Mouse (Mus musculus) kidney, postnatal 0 days (tissue): ENCODE measurements around the gene Nup93. TPM values are rescaled to one million over a fixed set of nuclear protein-coding genes. Genes with fewer than 3 reads are reported as not detected.

Experiments
- ATAC-seq: fragments of 200-750 bp; cut with Nextera tagmentation; replicated peaks from 2 replicates; pipeline ENCODE4 v1.8.0; 2017; ENCODE audit warnings: low read depth, moderate number of reproducible peaks, moderate TSS enrichment, moderate library complexity; ENCODE audit not compliant: low FRiP score
- DNase-seq: peaks from one replicate; pipeline ENCODE4 v3.0.0-alpha.2; 2016; ENCODE audit warnings: low spot score
- H3K27ac ChIP-seq: fragments of 300-500 bp; sonication (generic); 2 replicates; pipeline ENCODE4 v1.5.1; 2014; ENCODE audit warnings: mild to moderate bottlenecking
- H3K27me3 ChIP-seq: fragments of 300-500 bp; sonication (generic); 2 replicates; pipeline ENCODE4 v1.6.1; 2014; ENCODE audit warnings: low read length, mixed read lengths; ENCODE audit not compliant: insufficient read depth
- H3K36me3 ChIP-seq: fragments of 300-500 bp; sonication (generic); 2 replicates; pipeline ENCODE4 v1.6.1; 2014; ENCODE audit warnings: low read length, mixed read lengths; ENCODE audit not compliant: insufficient read depth
- H3K4me1 ChIP-seq: fragments of 300-500 bp; sonication (generic); replicated peaks from 2 replicates; pipeline ENCODE4 v1.6.1; 2014; ENCODE audit warnings: antibody characterized with exemption, low read length, mixed read lengths; ENCODE audit not compliant: insufficient read depth
- H3K4me2 ChIP-seq: fragments of 300-500 bp; sonication (generic); 2 replicates; pipeline ENCODE4 v1.6.1; 2014; ENCODE audit warnings: mild to moderate bottlenecking, low read length, moderate library complexity, mixed read lengths
- H3K4me3 ChIP-seq: fragments of 300-500 bp; sonication (generic); replicated peaks from 2 replicates; pipeline ENCODE4 v1.5.1; 2014; ENCODE audit warnings: low read depth, low read length
- H3K9ac ChIP-seq: fragments of 300-500 bp; sonication (generic); 2 replicates; pipeline ENCODE4 v1.6.1; 2014; ENCODE audit warnings: low read depth, low read length
- H3K9me3 ChIP-seq: fragments of 300-500 bp; sonication (generic); replicated peaks from 2 replicates; pipeline ENCODE4 v1.6.1; 2016; ENCODE audit warnings: low read length, inconsistent platforms, mixed read lengths
- CTCF ChIP-seq: IDR thresholded peaks from 2 replicates; pipeline ENCODE4 v1.5.1; 2016; ENCODE audit warnings: antibody characterized with exemption, low read depth, mild to moderate bottlenecking, moderate library complexity
- WGBS: fragments of 180-500 bp; shearing (Covaris S2); extraction: QIAGEN DNeasy Blood & Tissue Kit; methylation state at CpG from one replicate; pipeline ENCODE4 v1.1.7; 2014; 5-methylcytosine and 5-hydroxymethylcytosine counted together
- microRNA counts: library from miRNA; unstranded; fragments of <30 nt; microRNA quantifications from one replicate; lab custom pipeline; 2015
- microRNA-seq: library from miRNA; unstranded; fragments of <30 nt; microRNA quantifications from one replicate; pipeline ENCODE4, GENCODE M21; 2016
- polyA plus RNA-seq: library from polyadenylated mRNA; unstranded; fragments of >200 nt; fragmentation: Nextera tagmentation; extraction: Ambion mirVana; gene quantifications from 2 replicates; pipeline ENCODE4 v1.2.1, GENCODE M21; 2015

The Nup93 gene
- polyA plus RNA-seq, 1 experiment from 2014 or later: 45.0 TPM

DNA sequence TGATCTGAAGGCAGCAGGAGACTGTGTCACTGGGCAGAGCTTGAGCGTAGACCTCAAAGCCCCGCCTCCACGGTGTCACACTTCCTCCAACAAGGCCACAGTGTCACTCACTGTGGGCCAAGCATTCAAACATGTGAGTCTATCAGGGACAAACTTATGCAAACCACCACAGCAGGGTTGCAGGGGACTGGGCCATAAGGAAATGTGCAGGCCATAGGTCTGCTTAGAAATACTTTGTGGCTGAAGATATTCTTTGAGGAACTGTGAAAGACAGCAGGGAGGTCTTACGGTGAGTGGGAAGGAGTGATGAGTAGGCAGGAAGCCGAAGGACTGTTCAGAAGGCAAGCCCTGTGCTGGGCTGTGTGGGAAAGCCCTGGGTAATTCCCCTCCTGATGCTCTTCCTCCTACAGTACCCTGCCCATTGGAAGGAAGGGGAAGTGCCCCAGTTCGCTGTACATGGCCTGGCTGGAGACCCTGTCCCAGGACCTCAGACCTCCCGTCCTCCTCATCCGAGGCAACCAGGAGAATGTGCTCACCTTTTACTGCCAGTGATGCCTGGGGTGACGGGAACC is 151.1 kb downstream of the Nup93 start:
- Histone ChIP-seq H3K36me3 (no peaks in the 10 kb centered on the region), H3K27ac (no peak overlapping the region), H3K9ac (no peak overlapping the region), H3K4me3 (no peak overlapping the region), H3K9me3 (no peaks in the 10 kb centered on the region), H3K27me3 (no peaks in the 10 kb centered on the region), H3K4me1 (peaks cover 14% of the 10 kb centered on the region), H3K4me2 (no peak overlapping the region)
- no peak for DNase-seq
- no peak for ATAC-seq
- 84% methylated on average over 9 of the region's 9 CpGs for WGBS
- TF ChIP-seq CTCF: no peak

MicroRNAs encoded within 50 kb of the gene (microRNA counts, 519-probe panel; counts per million panel counts)
- microRNA mmu-miR-138 (lab: Ali Mortazavi, UCI): 4,659 counts per million, percentile 79 among the panel's probes with 10 or more counts

Small RNA genes lying within 50 kb of the gene (microRNA-seq; reads per million reads assigned to microRNA genes)
- gene Mir138-2: 19.6 reads per million, percentile 33 among the genes with 10 or more reads in this experiment

Other genes with a start within 250 kb of the Nup93 start
- gene Amfr, start 201.7 kb upstream of the Nup93 start, polyA plus RNA-seq: 65.8 and 71.7 TPM in 2 replicates
- 106 TPM in 2 replicates for gene Nudt21, start 177.5 kb upstream of the Nup93 start, polyA plus RNA-seq
- gene Ogfod1, start 177.4 kb upstream of the Nup93 start, polyA plus RNA-seq: 5.8 and 6.1 TPM in 2 replicates
- gene Bbs2, start 115.6 kb upstream of the Nup93 start, polyA plus RNA-seq: 14.2 and 15.7 TPM in 2 replicates
- not detected in 2 replicates for gene Mt4, start 77.4 kb upstream of the Nup93 start, polyA plus RNA-seq
- gene Mt3, start 62.0 kb upstream of the Nup93 start, polyA plus RNA-seq: 2.2 and 2.7 TPM in 2 replicates
- gene Mt2, start 41.9 kb upstream of the Nup93 start, polyA plus RNA-seq: 98.3 and 113 TPM in 2 replicates
- gene Mt1, start 35.5 kb upstream of the Nup93 start, polyA plus RNA-seq: 499 and 556 TPM in 2 replicates
- gene Slc12a3, start 114.6 kb downstream of the Nup93 start, polyA plus RNA-seq: 44.6 and 45.6 TPM in 2 replicates
- 95.8 and 100 TPM in 2 replicates for gene Herpud1, start 171.9 kb downstream of the Nup93 start, polyA plus RNA-seq
- 0.23 and 0.28 TPM in 2 replicates for gene Nlrc5, start 219.8 kb downstream of the Nup93 start, polyA plus RNA-seq